Mouse (Mus musculus): ENCODE data around the gene 5031439G07Rik. TPM values are rescaled to one million over a fixed set of nuclear protein-coding genes. Genes with fewer than 3 reads are reported as not detected.
A peak's percentile ranks its signal among the peaks of the same experiment; 100 is the strongest.
"Not testable (repeated sequence)": the region's sequence is repeated elsewhere in the genome, so short reads cannot be mapped to it uniquely, and the experiment has no call there.

Gene 5031439G07Rik
- 10 to 100 TPM; 26.4 to 35.9 TPM for total RNA-seq (2021)
- long read RNA-seq, experiment 1, full-length matches to known transcripts: 21 of 31 reads
- long read RNA-seq, experiment 1, partial matches to known transcripts: 5 of 31 reads
- long read RNA-seq, experiment 1, other reads (novel, unspliced or antisense): 5 of 31 reads
- long read RNA-seq, experiment 2, full-length matches to known transcripts: 29 of 33 reads
- long read RNA-seq, experiment 2, partial matches to known transcripts: 2 of 33 reads
- long read RNA-seq, experiment 2, other reads (novel, unspliced or antisense): 2 of 33 reads

DNA sequence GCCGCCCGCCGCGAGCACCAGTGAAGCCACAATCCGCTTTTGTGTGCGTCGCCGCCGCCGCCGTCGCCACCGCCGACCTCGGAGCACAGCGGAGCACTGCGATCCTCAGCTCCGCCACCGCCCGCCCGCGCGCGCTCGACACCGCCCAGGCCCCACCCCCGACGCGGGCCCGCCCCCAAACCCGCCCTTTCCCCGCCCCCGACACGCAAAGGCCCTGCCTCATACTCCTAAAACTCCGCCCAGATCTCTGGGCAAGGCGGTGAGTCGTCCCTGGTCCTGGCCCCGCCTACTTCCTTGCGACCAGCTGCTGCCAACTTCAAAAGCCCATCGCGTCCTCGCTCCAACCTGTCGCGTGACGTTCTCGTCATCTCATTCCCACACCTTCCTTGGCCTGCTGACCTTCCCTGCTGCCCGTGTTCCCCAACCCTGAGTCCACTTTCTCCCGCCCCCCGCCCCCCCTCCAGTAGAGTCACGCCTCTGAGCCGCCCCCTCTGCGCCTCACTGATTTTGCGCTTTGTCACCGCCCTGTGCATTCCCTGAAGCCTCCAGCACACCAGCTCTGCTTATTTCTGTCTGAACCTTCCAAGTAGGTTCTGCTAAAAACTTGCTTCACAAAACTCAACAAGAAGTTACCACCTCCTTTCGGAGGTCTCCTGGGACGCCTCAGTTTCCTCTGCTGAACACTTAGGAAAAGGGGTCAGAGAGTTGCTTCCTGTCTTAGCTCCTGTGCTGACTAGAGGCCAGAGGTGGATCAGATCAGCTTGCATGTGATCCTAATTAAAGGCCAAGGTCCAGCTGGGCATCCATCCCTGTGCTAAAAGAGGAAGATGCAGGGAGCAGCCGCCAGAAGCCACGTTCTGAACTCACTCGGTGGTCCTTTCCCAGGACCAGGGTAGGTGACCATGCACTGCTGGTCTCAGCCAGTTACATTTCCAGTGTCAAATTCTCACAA is at the start of gene 5031439G07Rik:
Gene 5031439G07Rik, minus strand, starts transcription at position 678 of the 952 bp plus-strand sequence.
- intact Hi-C loops (cut with DNase I; ENCODE audit: low total_unique reads): no loop called here

DNA sequence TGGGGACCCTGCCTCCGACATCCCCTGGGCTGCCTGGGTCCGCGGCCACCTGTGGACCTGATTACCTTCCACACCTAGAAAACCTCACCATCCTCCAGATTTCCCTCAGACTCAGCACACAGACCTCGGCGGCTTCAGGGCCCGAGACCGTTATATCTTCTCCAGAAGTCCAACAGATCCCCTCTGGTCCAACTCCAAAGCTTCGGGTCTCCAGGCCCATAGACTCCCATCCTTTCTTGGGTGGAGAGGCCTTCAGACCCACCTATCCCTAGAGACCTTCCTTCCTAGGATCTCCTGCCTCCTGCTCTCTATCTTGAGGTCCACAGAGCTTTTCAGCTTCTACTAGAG is 49.0 kb upstream of the 5031439G07Rik start:
- no peak for DNase-seq
- intact Hi-C loops (cut with DNase I; ENCODE audit: low total_unique reads): no loop called here

More for the DNA sequence above, at the start of gene 5031439G07Rik:
- peak; percentile 92 for DNase-seq

DNA sequence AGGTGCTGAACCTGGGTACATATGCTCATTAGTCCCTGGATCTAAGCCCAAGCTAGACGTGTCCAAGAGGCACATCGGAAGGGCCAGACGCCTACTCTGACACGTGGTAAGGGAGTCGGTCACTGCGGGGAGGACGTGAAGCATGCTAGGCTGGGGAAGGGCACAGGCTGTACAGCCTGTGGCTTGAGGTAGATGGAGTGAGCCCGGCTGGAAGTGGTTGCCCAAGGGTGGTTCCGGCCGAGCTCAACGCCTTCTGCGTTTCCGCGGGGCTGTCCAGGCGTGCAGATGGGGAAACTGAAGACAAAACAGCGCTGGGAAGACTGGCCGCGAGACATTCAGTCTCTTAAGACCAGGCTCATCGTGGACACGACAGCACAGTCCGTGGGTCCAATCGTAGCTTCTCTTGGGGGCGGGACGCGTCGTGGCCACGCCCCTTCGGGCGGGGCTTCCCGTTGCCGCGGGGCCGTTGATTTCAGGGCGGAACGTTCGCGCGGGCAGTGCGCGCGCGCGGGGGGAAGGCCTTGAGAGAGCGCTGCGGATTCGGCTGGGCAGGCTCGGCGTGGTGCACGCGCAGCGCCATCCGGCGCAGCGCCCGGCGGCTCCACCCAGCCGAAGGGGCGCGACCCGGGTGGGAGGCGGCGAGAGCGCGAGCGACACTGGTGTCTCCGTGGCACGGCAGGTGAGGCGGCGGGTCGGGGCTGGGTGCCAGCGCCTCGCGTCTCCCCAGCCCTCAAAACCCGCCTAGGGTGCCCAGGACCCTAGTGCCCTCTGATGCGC is 48.4 kb upstream of the 5031439G07Rik start:
- DNase-seq: peak; percentile 96
- intact Hi-C loops (cut with DNase I; ENCODE audit: low total_unique reads): no loop called here

DNA sequence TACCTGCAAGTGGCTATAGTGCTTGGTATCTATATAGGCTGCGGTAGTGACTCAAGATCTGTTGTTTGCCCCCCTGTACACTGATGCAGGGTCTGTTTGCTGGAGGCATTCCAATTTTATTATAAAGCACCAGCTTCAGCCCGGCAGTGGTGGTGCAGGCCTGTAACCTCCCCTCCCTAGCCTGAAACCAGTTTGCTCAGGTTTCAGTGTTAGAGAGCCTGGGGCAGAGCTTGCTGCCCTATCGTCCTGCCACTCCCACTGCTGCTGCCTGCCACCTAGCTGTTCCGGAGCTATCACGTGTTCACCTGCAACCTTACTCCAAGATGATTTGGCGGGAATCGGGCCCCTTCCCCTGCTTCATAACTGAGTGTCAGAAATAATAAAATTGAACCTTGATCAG is 45.6 kb upstream of the 5031439G07Rik start:
- DNase-seq; intact Hi-C loops (cut with DNase I; ENCODE audit: low total_unique reads): not testable (repeated sequence)

DNA sequence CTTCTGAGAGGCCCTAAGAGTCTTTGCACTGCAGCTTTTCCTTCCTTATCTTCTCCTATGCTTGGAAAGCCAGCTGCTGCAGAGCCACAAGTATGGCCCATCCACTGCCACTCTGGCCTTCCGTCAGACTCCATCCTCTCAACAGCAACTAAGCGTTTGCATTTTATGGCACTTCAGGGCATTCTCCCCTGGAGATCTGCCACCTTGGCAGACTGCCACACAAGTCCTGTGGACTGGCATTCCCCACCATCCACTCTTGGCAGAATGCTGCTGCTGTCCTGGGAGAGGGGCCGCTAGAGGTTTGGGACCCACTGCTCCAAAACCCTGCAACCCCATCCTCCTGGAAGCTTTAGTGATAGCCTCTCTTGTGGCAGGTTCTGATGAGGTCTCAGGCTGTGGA is 43.5 kb upstream of the 5031439G07Rik start:
- intact Hi-C loops (cut with DNase I; ENCODE audit: low total_unique reads): no loop called here
- no peak for DNase-seq

DNA sequence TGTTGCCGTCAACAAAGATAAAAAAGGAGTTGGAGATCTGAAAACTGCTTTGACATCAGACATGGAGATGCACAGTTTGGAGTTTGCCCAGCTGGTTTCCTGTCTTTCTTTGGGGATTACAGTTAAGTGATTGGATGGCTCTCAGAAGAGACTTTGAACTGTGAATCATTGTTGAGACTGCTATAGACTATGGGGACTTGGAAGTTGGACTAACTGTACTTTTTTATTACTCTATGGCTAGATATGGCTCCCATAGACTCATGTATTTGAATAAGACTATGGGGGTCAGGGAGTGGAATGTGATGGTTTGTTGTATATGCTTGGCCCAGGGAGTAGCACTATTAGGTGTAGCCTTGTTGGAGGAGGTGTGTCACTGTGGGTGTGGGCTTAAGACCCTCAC is 42.3 kb upstream of the 5031439G07Rik start:
- DNase-seq; intact Hi-C loops (cut with DNase I; ENCODE audit: low total_unique reads): not testable (repeated sequence)

DNA sequence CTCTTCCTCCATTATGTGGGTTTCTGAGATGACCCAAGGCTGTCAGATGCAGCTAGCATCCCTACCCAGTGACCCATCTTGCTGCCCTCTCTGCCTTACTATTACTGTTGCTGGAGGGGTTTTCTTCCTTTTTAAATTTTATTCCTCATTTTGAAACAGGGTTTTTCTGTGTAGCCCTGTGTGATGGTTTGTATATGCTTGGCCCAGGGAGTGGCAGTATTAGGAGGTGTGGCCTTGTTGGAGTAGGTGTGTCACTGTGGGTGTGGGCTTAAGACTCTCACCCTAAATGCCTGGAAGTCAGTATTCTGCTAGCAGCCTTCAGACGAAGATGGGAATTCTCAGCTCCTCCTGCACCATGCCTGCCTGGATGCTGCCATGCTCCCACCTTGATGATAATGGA is 40.3 kb upstream of the 5031439G07Rik start, which contains the start of gene Fam118a:
Gene Fam118a, plus strand, starts transcription at position 301 of the 400 bp plus-strand sequence.
- DNase-seq; intact Hi-C loops (cut with DNase I; ENCODE audit: low total_unique reads): not testable (repeated sequence)

DNA sequence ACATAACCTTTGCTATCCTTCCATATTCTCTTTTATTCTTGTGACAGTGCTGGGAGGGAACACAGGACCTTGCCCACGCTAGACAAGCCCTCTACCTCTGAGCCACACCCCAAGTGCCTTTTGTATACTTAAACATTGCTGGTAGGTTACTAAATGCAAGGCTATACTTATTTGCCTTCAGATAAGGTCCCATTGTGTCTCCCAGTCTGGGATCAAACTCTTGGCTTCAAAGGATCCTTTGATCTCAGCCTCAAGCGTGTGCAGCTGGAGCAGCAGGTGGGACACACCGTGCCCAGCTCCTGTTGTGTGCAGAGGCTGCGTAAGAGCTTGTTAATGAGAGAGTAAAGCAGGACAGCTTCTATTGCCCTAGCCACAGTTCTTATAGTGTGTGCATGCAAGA is 39.4 kb upstream of the 5031439G07Rik start:
- intact Hi-C loops (cut with DNase I; ENCODE audit: low total_unique reads): no loop called here
- DNase-seq: no peak

DNA sequence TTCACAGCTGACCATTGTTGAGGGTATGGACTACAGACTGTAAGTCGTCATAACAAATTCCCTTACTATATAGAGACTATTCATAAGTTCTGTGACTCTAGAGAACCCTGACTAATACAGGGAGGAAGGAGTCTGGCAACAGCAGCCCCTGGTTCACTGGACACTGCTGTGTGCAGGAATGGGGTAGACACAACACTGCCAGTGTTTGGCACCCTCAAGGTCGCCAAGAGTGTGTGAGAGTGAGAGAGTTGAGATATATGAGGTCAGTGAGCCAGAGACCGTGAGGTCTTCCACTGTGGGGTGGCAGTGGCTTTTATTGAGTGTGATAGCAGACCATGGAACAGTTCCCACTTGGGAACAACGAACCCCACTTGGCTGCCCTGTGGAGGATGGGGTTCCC is 37.8 kb upstream of the 5031439G07Rik start:
- intact Hi-C loops (cut with DNase I; ENCODE audit: low total_unique reads): no loop called here
- no peak for DNase-seq

DNA sequence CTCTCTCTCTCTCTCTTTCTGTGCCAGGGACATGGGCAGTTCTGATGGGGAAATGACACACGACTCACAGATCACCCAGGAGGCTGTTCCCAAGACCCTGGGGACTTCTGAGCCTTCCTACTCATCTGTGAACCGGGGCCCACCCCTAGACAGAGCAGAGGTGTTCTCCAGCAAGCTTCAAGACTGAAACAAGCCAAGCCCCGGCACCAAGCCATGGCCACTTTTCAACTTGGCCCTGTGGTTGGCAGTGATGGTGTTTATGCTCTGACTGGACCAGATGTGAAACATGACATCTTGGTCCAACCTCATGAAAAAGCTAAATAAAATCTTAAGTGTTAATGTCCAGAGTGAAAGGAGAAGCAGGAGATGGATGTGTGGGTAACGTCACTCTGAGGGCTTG is 33.9 kb upstream of the 5031439G07Rik start:
- intact Hi-C loops (cut with DNase I; ENCODE audit: low total_unique reads): no loop called here

DNA sequence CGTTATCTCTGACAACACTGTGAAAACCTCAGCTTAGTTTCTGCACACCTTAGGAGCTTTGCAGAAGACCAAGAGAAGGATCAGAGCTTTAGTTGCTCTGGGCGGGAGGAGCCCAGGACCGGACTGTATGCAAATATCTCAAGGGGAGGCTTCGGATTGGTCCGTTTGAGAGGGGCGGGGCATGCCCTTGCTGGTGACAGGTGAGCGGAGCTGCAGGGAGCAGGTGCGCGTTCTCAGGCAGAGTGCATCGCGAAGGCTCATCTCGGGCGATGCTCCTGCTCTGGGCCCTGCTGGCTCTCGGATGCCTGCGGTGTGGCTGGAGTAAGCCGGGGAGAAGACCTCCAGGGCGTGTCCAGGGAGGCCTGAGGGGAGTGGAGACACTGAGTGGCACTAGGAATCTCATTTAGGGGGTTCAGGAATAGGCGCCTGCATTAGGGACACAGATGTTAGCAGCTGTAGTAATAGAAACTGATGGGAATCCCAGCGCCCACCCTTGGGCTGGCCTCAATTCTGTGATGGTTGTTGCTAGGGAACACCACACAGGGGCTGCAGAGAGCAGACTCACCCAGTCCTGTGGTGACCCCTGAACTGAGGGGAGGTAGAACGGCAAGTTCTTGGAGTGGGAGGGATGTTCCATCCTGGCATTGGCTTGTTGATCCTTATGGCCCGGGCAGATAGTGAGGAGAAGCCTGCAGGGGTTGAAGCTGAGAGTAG is 28.8 kb upstream of the 5031439G07Rik start, which contains the start of gene Upk3a:
Gene Upk3a, plus strand, starts transcription at position 191 of the 714 bp plus-strand sequence.
- intact Hi-C loops (cut with DNase I; ENCODE audit: low total_unique reads): no loop called here
- DNase-seq: no peak

More for the DNA sequence above, 33.9 kb upstream of the 5031439G07Rik start:
- no peak for DNase-seq

DNA sequence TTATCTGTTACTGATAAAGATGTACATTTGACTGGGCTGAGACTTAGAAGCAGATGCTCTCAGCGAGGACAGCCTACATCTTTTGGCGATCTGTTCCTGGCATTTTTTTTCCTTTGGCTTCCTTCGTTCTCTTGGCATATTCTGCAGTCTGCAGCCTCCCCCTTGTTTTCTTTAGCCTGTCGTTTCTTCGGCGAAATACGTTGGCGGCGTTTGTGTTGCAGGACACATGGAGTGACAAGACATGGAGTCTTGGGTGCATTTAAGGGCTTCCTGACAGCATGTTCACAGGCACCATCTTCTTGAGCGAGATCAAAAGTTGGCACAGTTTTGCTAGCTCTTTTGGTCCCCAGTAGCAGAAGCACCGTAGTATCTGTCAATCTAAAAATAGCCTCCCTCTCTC is 27.4 kb upstream of the 5031439G07Rik start:
- no peak for DNase-seq
- intact Hi-C loops (cut with DNase I; ENCODE audit: low total_unique reads): no loop called here

DNA sequence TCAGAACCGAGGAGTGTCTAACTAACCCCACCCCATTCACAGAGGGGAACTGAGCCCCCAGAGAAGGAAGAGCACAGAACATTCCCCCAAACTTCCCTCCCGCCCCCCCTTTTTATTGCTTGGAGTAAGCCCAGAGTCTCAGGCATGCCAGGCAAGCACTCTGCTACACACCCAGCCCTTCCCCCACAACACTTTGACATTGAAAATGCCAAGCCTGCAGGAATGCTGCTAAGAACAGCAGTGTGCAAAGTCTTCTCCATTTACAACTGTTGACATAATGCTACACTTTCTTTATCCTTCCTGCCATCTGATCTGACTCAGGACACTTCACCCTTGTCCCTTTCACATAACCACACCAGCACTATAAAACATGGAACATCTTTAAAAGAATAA is 24.3 kb upstream of the 5031439G07Rik start:
- intact Hi-C loops (cut with DNase I; ENCODE audit: low total_unique reads): no loop called here
- DNase-seq: no peak

DNA sequence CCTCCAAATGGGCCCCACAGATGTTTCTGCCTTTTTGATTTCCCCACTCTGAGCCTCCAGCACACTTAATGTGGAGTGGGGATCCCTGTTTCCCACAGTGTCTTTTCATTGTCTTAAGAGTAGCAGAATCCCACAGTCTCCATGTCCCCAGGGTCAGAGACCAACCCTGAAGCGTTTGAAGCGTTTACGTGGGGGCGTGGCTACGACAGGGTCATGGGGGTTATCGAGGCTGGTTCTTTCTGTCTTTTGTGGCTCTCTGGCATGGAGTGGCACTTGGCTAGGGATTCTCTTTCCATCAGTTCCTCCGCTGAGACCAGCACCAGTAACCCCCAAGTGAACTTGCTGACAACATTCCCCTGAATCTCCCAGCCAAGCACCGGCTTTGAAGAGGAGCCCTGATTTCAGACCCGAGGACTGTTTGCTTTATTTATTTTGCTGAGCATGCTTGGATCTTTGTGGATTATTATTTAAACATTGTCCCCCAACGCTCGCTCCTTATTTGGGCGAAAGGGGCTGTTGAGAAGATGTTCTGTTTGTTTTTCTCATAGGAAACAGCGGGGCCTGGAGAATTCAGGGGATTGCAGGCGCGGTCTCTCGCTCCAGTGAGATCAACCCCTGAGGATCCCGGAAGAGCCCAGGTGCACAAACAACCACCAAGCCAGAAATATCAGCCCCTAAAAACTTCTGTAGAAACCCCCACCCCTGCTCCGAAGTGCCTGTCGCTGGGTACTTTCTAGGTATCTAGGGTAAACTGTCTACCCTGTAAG is 23.7 kb upstream of the 5031439G07Rik start:
- intact Hi-C loops (cut with DNase I; ENCODE audit: low total_unique reads): no loop called here
- DNase-seq: no peak

DNA sequence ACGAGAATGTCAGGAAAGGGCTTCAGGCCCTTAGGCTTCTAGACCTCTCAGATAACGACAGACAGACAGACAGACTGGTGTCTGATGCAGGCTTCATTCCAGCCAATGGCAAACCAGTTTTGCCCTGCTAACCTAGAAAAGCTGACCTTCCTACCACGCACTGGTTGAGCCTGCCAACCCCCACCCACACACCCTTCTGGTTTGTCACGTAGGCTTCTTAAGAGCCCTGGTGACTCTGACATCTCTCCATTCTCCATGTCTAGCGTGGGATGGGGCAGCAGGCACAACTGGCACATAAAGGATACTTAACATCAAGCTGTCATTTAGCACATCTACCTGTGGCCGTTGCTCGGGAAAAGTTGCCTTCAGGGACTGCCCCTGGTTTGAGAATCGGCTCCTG is 21.3 kb upstream of the 5031439G07Rik start:
- no peak for DNase-seq
- intact Hi-C loops (cut with DNase I; ENCODE audit: low total_unique reads): no loop called here

DNA sequence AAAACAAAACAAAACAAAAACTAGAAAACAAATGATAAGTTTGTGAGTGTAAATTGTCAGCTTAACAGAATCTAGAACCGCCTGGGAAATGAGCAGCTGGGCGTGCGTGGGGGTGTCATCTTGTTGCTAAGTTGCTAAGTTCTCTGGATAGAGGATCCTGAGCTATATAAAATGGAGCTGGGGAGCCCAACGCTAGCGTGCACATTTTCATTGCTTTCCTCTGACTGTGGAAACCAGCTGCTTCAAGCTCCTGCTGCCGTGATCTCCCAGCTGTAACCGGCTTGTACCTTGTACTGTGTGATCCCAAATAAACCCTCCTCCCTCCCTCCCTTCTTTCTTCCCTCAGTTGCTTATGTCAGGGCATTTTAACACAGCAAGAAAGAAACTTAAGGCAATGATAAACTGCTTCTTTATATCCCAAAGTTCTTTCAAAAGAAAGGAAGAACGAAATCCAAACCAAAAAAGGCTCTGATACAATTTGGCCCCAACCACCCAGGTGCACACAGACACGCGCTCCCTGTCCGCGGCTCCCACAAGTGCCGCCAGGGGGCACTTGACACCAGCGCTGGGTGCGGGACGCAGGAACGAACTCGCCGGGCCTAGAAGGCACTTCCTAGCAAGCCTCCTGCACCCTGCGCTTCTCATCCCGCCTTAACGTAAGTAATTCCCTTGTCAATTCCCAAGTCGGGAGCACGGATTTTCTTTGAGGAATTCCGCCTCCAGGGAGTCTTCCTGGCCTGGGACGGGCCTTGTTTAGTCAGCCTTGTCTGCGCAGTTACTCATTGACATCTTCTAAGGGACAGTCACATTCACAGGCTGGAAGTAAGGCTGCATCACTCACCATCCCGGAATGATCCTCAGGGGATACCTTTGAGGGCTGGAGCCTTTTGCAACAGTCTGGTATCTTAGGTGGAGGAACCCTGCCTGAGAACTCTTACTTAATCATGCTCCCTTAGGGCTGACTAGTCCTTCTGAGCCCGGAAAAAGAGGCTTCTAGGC is 12.9 kb upstream of the 5031439G07Rik start:
- intact Hi-C loops (cut with DNase I; ENCODE audit: low total_unique reads): no loop called here
- DNase-seq: peak; percentile 81

DNA sequence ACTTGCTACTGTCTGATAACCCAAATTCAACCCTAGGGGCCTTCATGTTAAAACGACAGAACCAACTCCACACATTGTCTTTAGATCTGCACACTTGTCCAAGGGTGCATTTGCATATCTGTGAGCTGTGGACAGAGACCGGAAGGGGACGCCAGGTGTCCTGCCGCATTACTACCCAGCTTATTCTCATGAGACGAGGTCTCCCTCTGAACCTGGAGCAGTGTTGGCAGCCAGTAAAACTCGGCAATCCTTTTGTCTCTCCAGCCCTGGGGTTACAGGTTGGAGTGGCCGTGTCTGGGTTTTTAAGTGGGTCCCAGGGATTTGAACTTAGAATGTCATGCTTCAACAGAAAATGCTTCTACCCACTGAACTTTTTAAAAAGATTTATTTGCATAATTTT is 11.6 kb upstream of the 5031439G07Rik start:
- DNase-seq: no peak
- intact Hi-C loops (cut with DNase I; ENCODE audit: low total_unique reads): no loop called here
